Mouse (Mus musculus) liver, adult 2 months (tissue): ENCODE measurements around the gene Tnfsf13b.

ENCODE experiments used
- CTCF ChIP-seq: fragments of 200-500 bp; IDR thresholded peaks from 2 replicates; pipeline ENCODE4 v1.5.1; 2011; ENCODE audit warnings: low read depth, low read length, control low read depth
- POLR2A ChIP-seq: fragments of 200-500 bp; IDR thresholded peaks from 2 replicates; pipeline ENCODE4 v1.6.1; 2011; ENCODE audit warnings: low read length, control low read depth; ENCODE audit not compliant: insufficient read depth; ENCODE audit errors: extremely low read depth

GRCm38 (mm10) chr8:10031177-10031576 lies 24.9 kb downstream of the Tnfsf13b start:
- TF ChIP-seq CTCF (no peak), POLR2A (no peak)
